Mouse (Mus musculus) cerebellum, adult 18-20 months (tissue): ENCODE data around the gene Gm9745.
A peak's percentile ranks its signal among the peaks of the same experiment; 100 is the strongest.
"Not testable (repeated sequence)": the region's sequence is repeated elsewhere in the genome, so short reads cannot be mapped to it uniquely, and the experiment has no call there.

ENCODE experiments used
- DNase-seq, 2 experiments: peaks; one replicate each; pipeline ENCODE4 v3.0.0; 2021

Gene Gm9745

DNA sequence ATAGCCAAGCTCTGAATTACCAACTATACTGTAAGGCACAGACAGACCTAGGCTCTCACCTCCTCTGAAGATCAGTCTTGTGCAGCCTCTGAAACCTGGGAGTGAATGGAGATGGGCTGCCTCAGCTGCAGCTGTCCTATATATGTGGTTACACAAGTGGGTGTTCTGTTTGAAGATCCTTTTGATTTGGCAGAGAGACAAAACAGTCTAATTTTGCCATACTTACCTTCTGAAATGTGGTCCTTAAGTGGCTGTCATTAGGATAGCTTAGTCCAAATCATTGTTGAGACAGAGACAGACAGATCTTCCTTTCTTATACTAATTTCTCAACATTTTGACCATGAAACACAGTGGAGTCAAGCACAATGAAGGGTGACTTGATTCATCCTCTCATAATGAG is at the start of gene Gm9745:
TSS of gene Gm9745 (minus strand) at position 101 of the 400 bp plus-strand sequence.
- not testable (repeated sequence) for DNase-seq

DNA sequence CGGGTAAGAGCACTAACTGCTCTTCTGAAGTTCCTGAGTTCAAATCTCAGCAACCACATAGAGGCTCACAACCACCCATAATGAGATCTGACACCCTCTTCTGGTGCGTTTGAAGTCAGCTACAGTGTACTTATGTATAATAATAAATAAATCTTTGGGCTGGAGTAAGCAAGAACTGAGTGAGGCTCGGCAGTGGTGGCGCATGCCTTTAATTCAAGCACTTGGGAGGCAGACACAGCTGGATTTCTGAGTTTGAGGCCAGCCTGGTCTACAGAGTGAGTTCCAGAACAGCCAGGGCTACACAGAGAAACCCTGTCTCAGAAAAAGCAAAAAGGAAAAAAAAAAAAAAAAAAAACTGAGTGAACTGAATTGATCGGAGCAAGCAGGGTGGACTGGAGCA is 49.2 kb upstream of the Gm9745 start:
- peak in 1 of 2 experiments; percentile 12 for DNase-seq

DNA sequence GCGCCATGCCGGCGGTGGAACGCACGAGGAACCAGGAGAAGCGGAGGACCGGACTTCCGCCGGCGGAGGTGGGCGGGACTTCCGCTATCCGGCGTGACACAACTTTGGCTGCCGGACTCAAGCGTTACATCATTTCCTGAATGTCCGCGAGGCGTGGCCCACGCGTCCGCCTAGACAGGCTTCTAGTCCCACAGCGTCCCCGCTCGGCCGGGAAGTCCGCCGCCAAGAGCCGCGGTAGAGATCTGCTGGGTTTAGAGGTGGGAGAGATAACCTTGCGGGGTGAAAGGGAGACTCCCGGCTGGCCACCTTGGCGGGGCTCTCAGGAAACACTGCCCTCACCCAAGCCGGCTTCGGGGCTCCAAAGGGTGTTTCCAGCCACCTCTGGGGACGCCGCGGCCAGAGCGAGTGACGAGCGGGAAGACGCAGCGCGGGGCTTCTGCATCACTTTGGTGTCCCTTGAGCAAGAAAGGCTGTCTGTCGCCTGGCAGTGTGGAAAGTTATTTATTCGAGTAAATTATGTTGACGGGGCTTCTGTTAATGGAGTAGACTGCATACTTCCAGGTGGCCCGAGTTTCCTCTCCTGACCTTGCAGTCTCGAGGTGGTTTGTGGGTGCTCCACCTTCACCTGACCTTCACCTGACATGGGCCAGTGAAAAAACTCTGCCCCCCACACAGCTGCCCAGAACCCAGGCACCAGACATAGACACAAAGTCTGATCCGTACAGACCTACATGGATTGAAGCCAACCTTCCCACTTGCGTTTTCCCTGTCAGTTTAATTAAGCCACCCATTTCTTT is 48.2 kb upstream of the Gm9745 start, which contains the start of gene Gtpbp4:
TSS of gene Gtpbp4 (minus strand) at position 94 of the 797 bp plus-strand sequence.
- DNase-seq, result peak; percentile 97

DNA sequence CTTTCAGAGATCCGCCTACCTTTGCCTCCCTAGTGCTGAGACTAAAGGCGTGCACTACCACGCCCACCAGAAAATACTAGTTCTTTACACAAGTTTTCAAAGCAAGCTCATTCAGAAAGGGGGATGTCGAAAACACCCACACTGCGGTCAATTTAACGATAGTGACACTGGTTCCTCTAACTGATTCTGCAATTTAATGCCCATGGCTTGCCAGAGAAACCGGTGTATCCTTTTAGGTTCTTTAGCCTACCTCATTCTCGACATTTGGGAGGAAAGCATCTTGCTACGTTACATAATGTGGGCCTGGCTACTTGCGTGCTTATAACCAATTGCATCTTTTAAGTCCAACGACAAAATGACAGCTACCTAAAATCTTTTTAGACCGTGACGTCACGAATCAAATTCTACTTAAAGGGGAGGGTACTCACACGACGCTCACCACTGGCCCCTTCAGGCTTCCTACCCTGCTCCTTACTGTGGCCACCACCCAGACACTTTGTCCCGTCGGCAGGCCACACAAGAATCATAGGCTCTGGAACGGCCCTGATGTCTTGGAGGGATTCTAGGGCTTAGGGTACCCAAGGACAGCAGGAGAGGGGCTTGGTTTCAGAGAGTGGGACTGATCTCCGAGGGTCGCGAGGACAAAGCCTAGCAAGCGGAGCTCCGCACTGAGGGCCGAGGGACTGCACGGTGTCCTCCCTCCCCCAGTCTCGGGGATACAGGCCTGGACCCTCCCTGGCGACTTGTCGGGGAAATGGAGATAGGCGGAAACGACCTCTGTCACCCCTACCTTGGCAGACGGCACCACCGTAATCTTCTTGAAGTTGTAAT is 47.3 kb upstream of the Gm9745 start:
- DNase-seq, result no peak

DNA sequence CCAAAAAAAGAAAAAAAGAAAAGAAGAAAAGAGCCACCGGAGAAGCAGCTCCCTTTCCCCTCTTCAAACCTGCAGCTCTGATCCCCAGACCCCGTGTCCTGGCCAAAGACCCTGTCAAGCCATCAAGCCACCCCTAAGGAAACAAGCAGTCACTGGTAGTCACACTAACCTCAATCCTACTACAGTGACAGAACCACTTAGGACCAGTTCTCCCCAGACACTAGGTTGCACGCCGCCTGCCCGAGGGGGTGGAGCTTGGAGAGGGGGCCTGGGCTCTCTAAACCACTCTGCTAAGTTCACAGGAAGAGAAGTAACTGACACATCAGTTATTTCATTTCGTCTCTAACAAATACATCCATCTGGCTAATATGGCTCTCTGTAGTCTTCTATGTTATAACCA is 44.2 kb upstream of the Gm9745 start:
- no peak for DNase-seq

DNA sequence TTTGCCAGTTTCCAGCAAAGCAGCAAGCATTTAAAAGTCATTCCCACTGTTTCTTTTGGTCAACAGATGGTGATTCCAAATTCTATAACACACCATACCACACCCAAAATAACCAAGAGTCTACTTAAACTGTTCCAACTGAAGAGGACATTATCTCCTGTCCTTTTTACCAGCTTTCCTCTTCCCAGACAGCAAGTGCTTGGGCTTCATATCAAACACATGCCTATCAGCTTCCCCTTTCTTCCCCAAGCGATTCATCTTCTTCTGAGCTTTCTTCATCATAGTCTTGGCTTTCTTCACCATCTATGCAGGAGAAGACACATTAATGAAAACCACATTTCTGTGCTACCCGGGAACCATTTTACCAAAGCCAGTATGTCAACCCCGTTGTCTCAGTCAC is 24.9 kb upstream of the Gm9745 start:
- no peak for DNase-seq

DNA sequence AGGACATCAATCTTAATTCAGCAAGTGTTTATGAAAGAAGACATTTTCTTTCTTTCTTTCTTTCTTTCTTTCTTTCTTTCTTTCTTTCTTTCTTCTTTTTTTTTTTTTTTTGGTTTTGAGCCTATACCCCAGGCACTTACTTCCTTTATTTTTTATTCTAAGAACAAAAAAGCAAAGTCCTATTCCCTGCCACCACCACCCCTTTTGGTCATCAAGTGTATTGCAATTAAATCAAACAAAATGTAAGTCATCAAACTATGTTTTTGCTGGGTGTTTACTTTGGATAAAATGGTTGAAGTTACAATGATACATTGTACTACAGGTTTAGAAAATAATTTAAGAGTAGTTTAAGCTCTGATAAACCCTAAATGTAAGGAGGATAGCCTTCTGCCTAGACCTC is 24.3 kb upstream of the Gm9745 start:
- DNase-seq, result no peak

DNA sequence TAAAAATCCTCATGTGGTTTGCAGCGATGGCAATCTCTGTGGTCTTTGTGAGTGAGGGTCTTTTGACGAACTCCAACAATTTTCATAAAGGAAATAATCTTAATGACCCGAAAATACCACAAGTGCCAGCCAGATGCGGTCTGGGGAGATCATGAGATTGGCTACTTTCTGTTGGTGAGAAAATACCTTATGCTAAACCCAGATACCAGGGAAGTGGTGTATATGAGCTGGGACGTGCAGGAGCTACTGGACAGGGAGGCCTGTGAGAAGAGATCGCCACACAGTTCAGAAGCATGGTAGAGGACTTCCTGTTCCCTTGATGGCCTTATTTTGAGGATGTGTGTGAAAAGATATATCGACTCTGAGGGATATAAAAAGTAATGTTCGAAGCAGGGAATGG is 19.7 kb upstream of the Gm9745 start:
- DNase-seq, result no peak

DNA sequence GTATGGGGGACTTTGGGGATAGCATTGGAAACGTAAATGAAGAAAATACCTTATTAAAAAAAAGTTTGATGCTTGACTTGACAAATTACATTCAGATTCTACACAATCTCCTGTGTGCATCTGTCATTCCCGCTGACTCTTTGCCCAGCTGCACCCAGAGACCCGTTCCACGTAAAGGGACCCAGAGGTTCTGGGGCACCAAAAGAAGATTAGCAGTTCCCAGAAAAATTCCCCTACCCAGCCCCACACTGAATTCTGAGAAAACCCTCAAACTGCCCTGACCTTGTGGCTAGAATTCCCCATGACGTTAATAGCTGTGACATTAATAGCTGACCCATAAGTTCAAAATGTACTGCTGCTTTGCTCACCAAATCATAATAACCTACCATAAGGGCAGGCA is 17.2 kb upstream of the Gm9745 start:
- DNase-seq, result no peak

DNA sequence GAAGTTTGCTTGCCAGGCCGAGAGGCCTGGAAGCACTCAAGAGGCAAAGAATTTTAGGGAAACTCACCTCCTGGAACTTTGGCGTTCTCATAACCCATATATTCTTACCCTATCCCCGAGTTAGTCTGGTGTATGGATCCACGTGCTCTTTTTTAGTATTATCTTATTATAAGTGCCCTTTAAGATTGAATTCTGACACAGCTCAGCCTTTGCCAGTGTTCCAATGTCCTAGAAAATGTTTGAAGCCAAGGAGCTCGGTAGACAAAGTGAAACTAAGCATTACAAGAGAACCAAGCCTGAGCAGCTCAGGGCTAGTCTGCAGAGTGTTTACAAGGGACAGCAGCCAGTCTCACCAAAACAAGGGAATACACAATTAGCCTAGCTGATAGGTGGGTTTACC is 14.2 kb upstream of the Gm9745 start:
- DNase-seq, result not testable (repeated sequence)

DNA sequence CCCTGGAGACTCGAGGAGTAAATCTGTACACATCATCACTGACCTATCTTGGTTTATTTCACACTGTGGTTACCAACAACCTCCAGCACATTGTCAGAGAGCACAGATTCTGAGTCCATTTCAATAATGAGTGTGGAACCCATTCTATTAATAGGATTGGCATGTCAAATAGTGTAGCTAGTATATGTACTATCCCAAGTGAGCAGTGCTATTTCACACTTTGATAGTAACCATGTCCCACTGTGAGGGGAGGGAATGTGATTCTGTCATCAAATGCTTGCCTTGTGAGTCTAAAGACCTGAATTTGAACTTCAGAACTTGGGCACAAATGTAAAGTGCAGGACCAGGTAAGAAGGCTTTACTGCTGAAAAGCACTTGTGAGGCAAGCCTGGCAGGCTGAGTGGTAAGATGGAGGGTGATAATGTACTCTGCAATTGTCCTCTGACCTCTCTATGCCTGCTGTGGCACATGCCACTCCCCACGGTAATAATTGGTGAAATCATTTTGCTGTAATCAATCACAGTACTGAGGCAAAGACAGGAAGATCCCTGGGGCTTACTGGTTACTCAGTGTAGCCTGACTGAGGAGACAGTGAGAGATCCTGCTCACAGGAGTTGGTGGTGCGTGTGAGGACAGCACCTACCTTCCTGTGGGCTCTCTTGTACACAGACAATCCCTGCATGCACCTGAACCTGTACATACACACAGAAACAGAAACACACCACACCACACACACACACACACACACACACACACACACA is 13.3 kb upstream of the Gm9745 start:
- not testable (repeated sequence) for DNase-seq

DNA sequence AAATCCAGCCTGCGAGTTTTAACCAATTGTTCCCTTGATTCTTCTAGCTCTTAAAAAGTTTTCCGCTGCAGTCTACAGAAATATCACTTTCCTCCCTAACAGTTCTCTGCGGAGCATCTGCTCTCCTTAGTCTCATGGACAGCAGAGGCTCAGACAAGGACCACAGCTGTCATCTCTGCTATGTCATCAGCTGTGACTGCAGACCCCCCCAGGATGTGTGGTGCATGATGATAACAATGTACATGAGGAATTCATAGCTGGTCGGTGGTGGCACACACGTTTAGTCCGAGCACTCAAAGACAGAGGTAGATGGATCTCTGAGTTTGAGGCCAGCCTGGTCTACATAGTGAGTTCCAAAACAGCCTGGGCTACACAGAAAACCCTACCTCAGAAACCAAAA is 11.5 kb upstream of the Gm9745 start:
- DNase-seq, result not testable (repeated sequence)

DNA sequence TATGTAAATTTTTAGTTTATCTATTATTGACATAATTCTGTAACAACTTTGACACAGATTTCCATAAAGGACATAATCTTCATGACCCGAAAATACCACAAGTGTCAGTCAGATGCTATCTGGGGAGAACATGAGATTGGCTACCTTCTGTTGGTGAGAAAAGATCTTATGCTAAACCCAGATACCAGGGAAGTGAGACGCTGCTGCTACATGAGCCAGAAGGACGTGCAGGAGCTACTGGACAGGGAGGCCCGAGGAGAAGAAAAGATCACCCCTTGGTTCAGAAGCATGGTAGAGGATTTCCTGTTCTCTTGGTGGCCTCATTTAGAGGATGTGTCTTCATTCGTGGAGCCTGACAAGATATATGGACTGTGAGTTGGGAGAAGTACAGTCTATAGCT is 11.0 kb upstream of the Gm9745 start:
- not testable (repeated sequence) for DNase-seq

DNA sequence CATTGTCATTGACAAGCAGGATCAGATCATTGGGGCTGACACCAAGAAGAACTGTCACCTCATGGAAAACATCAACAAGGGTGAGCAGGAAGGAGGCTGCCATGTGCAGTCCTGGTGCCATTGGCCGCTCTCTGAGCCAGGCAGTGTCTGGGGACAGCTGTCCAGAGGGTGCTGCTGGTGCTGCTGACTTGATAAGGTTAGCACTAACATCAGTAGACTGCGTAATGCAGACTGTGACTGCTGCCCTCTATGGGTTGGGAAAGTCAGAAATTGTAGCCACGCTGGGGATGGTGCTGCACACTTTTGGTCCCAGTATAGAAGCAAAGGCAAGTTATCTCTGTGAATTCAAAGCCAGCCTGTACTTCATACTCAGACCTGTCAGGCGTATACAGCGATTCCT is 8.8 kb upstream of the Gm9745 start:
- not testable (repeated sequence) for DNase-seq

DNA sequence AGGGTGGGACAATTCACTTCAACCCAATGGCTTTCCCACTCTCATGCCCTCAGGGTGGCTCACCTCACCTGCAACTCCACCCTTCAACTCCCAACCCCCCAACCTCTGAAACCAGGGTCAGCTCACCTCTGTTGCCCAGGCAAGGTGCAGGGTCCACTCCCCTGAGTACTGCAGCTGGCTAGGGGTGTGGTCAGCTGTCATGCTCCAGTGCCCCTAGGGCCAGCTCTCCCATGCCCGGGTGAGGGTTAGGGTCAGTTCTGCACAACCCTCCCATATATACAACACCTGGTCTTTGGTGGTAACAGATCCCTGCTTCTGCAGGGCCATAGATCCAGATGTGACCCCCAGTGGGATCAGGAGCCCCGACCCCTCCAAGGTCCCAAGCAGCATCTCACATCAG is 7.1 kb upstream of the Gm9745 start:
- not testable (repeated sequence) for DNase-seq

DNA sequence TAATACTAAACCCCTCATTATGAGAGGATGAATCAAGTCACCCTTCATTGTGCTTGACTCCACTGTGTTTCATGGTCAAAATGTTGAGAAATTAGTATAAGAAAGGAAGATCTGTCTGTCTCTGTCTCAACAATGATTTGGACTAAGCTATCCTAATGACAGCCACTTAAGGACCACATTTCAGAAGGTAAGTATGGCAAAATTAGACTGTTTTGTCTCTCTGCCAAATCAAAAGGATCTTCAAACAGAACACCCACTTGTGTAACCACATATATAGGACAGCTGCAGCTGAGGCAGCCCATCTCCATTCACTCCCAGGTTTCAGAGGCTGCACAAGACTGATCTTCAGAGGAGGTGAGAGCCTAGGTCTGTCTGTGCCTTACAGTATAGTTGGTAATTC is 4.5 kb upstream of the Gm9745 start, which contains the start of gene Idi2:
TSS of gene Idi2 (plus strand) at position 301 of the 400 bp plus-strand sequence.
- DNase-seq, result not testable (repeated sequence)

DNA sequence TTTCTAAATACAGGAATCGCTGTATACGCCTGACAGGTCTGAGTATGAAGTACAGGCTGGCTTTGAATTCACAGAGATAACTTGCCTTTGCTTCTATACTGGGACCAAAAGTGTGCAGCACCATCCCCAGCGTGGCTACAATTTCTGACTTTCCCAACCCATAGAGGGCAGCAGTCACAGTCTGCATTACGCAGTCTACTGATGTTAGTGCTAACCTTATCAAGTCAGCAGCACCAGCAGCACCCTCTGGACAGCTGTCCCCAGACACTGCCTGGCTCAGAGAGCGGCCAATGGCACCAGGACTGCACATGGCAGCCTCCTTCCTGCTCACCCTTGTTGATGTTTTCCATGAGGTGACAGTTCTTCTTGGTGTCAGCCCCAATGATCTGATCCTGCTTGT is 4.2 kb downstream of the Gm9745 start:
- DNase-seq, result not testable (repeated sequence)

DNA sequence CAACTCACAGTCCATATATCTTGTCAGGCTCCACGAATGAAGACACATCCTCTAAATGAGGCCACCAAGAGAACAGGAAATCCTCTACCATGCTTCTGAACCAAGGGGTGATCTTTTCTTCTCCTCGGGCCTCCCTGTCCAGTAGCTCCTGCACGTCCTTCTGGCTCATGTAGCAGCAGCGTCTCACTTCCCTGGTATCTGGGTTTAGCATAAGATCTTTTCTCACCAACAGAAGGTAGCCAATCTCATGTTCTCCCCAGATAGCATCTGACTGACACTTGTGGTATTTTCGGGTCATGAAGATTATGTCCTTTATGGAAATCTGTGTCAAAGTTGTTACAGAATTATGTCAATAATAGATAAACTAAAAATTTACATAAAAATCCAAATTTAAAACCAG is 6.3 kb downstream of the Gm9745 start:
- not testable (repeated sequence) for DNase-seq

DNA sequence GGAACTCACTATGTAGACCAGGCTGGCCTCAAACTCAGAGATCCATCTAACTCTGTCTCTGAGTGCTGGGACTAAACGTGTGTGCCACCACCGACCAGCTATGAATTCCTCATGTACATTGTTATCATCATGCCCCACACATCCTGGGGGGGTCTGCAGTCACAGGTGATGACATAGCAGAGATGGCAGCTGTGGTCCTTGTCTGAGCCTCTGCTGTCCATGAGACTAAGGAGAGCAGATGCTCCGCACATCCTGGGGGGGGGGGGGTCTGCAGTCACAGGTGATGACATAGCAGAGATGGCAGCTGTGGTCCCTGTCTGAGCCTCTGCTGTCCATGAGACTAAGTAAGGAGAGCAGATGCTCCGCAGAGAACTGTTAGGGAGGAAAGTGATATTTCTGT is 6.9 kb downstream of the Gm9745 start:
- DNase-seq, result not testable (repeated sequence)

DNA sequence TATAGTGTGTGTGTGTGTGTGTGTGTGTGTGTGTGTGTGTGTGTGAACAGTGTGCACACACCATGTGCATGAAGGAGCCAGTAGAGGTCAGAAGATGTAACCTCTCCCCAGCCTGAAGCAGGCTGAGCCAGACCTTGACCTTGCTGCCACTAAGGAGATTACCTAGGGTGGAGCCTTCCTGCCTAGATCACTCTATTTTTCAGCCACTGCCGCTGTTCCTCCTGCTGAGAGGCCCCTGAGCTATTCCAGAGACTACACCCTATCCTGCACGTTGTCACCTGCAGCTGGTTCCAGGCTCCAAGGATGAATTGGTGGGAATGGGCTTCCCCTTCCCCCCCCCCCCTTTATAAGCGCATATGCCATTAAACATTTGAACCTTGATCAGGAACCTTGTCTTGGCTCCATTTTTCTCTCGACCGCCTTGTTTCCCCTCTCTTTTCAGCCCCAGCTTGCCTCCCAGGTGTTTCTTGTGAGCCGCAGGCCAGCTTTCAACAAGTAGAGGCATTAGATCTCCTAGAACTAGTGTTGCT is 10.4 kb downstream of the Gm9745 start:
- not testable (repeated sequence) for DNase-seq

DNA sequence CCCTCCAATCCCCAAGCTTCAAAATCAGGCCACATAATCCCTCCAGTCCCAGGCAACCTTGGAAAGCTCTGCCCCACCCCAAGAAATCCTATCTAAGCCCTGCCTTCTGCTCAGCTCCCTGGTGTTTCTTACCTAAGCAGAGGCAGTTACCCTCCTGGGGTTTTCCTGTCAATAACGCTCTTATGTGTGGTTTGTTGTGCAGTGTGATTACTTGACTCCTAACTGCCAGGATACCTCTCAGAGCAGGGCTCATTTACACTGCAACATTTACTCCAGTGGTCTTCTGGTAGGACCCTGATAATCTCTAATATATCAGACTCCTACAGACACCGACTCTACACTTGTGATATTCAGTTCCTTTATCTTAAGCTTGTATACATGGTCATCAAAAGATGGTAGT is 14.5 kb downstream of the Gm9745 start:
- DNase-seq, result no peak

DNA sequence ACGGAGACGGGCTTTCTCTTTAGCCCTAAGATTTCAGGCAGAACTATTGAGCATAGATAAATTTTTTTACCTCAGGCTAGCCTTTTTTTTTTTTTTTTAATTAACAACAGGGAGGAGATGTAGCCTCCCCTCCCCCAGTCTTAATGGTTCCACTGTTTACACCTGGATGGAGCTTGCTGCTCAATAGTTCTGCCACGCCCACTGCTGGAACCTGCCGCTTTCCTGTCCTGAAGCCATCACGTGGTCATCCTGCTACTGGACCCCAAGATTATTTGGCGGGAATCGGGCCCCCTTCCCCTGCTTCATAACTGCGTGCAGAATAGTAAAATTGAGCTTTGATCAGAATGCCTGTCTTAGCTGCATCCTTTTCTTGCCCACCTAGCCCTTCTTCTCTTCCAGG is 34.1 kb downstream of the Gm9745 start:
- DNase-seq, result not testable (repeated sequence)

DNA sequence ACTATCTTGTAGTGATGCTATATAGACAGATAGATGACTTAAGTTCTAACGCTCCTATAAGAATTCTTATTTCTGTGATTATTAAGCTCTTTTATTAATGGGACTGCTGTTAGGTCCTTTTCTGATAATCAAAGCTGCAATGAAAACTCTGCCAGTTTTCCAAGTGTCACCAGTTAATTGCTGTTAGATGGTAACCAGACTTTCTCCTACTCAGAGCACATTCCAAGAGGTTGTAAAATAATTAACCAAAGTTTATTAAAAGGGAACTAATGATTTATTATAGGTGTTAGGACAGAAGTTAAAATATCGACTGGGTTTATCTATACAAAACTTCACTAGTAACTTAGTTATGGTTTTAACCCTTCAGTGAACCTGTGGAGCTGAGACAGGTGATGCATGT is 42.0 kb downstream of the Gm9745 start:
- not testable (repeated sequence) for DNase-seq
